Mouse (Mus musculus) lung, embryonic 15.5 days (tissue): Measurements from ENCODE around the gene Hoxd8. TPM values are rescaled to one million over a fixed set of nuclear protein-coding genes. Genes with fewer than 3 reads are reported as not detected.

Experiments
- ATAC-seq: fragments of 200-750 bp; cut with Nextera tagmentation; 2 replicates; pipeline ENCODE4 v1.8.0; 2017; ENCODE audit warnings: moderate number of reproducible peaks, borderline replicate concordance; ENCODE audit not compliant: low FRiP score, low TSS enrichment; ENCODE audit errors: extremely low read depth
- H3K27ac ChIP-seq: fragments of 300-500 bp; sonication (generic); 2 replicates; pipeline ENCODE4 v1.5.1; 2015; ENCODE audit warnings: moderate library complexity, mild to moderate bottlenecking, inconsistent platforms
- H3K27me3 ChIP-seq: fragments of 300-500 bp; sonication (generic); 2 replicates; pipeline ENCODE4 v1.6.1; 2015; ENCODE audit warnings: inconsistent platforms
- H3K36me3 ChIP-seq: fragments of 300-500 bp; sonication (generic); 2 replicates; pipeline ENCODE4 v1.6.1; 2015; ENCODE audit warnings: inconsistent platforms
- H3K4me1 ChIP-seq: fragments of 300-500 bp; sonication (generic); 2 replicates; pipeline ENCODE4 v1.6.1; 2015; ENCODE audit warnings: inconsistent platforms
- H3K4me2 ChIP-seq: fragments of 300-500 bp; sonication (generic); 2 replicates; pipeline ENCODE4 v1.6.1; 2015; ENCODE audit warnings: inconsistent platforms, mild to moderate bottlenecking, moderate library complexity
- H3K4me3 ChIP-seq: fragments of 300-500 bp; sonication (generic); 2 replicates; pipeline ENCODE4 v1.5.1; 2015; ENCODE audit warnings: mild to moderate bottlenecking, inconsistent platforms
- H3K9ac ChIP-seq: fragments of 300-500 bp; sonication (generic); 2 replicates; pipeline ENCODE4 v1.6.1; 2015; ENCODE audit warnings: inconsistent platforms
- H3K9me3 ChIP-seq: fragments of 300-500 bp; sonication (generic); 2 replicates; pipeline ENCODE4 v1.6.1; 2016; ENCODE audit warnings: inconsistent platforms
- WGBS: fragments of 180-500 bp; shearing (Covaris S2); methylation state at CpG from one replicate; pipeline ENCODE4 v1.1.7; 2015; 5-methylcytosine and 5-hydroxymethylcytosine counted together
- polyA plus RNA-seq: library from polyadenylated mRNA; unstranded; fragments of >200 nt; fragmentation: Nextera tagmentation; extraction: Ambion mirVana; gene quantifications from 2 replicates; pipeline ENCODE4 v1.2.1, GENCODE M21; 2015

Gene Hoxd8
- polyA plus RNA-seq, 1 experiment from 2014 or later: 0.39 TPM

- H3K27ac ChIP-seq: no peak overlapping the region
- no peak overlapping the region for H3K4me2 ChIP-seq
- no peaks in the 10 kb centered on the region for H3K36me3 ChIP-seq
- no peak overlapping the region for H3K9ac ChIP-seq
- no peaks in the 10 kb centered on the region for H3K9me3 ChIP-seq
- 3% methylated on average over 21 of the region's 21 CpGs for WGBS
- peaks cover 13% of the 10 kb centered on the region for H3K4me1 ChIP-seq
- no peak overlapping the region for H3K4me3 ChIP-seq
- peaks cover 100% of the 10 kb centered on the region for H3K27me3 ChIP-seq
- ATAC-seq: no peak
Observed at GRCm38 (mm10) chr2:74680561-74681398, 23.6 kb upstream of the Hoxd8 start.

GRCm38 (mm10) chr2:74681594-74682531 is 22.6 kb upstream of the Hoxd8 start:
- Histone ChIP-seq H3K4me1 (peaks cover 13% of the 10 kb centered on the region), H3K4me3 (peak overlapping the region; percentile 20), H3K27ac (no peak overlapping the region), H3K36me3 (no peaks in the 10 kb centered on the region), H3K4me2 (peak overlapping the region; percentile 46), H3K27me3 (peaks cover 99% of the 10 kb centered on the region), H3K9me3 (no peaks in the 10 kb centered on the region), H3K9ac (no peak overlapping the region)
- ATAC-seq: no peak; the same call in 1 of the 2 replicates
- under 1% methylated on average over 78 of the region's 78 CpGs for WGBS

GRCm38 (mm10) chr2:74682796-74683195 is 21.6 kb upstream of the Hoxd8 start:
- Histone ChIP-seq H3K27ac (no peak overlapping the region), H3K4me3 (peak overlapping the region; percentile 20), H3K9me3 (no peaks in the 10 kb centered on the region), H3K4me1 (peaks cover 13% of the 10 kb centered on the region), H3K36me3 (no peaks in the 10 kb centered on the region), H3K4me2 (peak overlapping the region; percentile 46), H3K9ac (no peak overlapping the region), H3K27me3 (peaks cover 99% of the 10 kb centered on the region)
- WGBS: under 1% methylated on average over 45 of the region's 51 CpGs
- no peak for ATAC-seq

GRCm38 (mm10) chr2:74683471-74683951 is 20.9 kb upstream of the Hoxd8 start:
- Histone ChIP-seq H3K4me3 (no peak overlapping the region), H3K27ac (no peak overlapping the region), H3K9ac (no peak overlapping the region), H3K4me2 (no peak overlapping the region), H3K36me3 (no peaks in the 10 kb centered on the region), H3K9me3 (no peaks in the 10 kb centered on the region), H3K27me3 (peaks cover 99% of the 10 kb centered on the region), H3K4me1 (peaks cover 13% of the 10 kb centered on the region)
- no peak for ATAC-seq
- WGBS: 1% methylated on average over 18 of the region's 18 CpGs

GRCm38 (mm10) chr2:74684106-74684505 is 20.3 kb upstream of the Hoxd8 start:
- no peak overlapping the region for H3K27ac ChIP-seq
- no peak overlapping the region for H3K9ac ChIP-seq
- H3K4me1 ChIP-seq: peaks cover 13% of the 10 kb centered on the region
- no peaks in the 10 kb centered on the region for H3K9me3 ChIP-seq
- H3K27me3 ChIP-seq: peaks cover 99% of the 10 kb centered on the region
- H3K36me3 ChIP-seq: no peaks in the 10 kb centered on the region
- no peak overlapping the region for H3K4me2 ChIP-seq
- ATAC-seq: no peak
- 2% methylated on average over 12 of the region's 12 CpGs for WGBS
- H3K4me3 ChIP-seq: no peak overlapping the region

- Histone ChIP-seq H3K9ac (no peak overlapping the region), H3K27me3 (peaks cover 99% of the 10 kb centered on the region), H3K27ac (no peak overlapping the region), H3K4me2 (no peak overlapping the region), H3K4me3 (no peak overlapping the region), H3K36me3 (no peaks in the 10 kb centered on the region), H3K9me3 (no peaks in the 10 kb centered on the region), H3K4me1 (peaks cover 13% of the 10 kb centered on the region)
- 12% methylated on average over 4 of the region's 4 CpGs for WGBS
- ATAC-seq: no peak
Observed at GRCm38 (mm10) chr2:74685059-74685603, 19.3 kb upstream of the Hoxd8 start.

- no peaks in the 10 kb centered on the region for H3K9me3 ChIP-seq
- H3K27me3 ChIP-seq: peaks cover 97% of the 10 kb centered on the region
- no peak overlapping the region for H3K9ac ChIP-seq
- 5% methylated on average over 17 of the region's 17 CpGs for WGBS
- no peak for ATAC-seq
- no peak overlapping the region for H3K4me2 ChIP-seq
- H3K36me3 ChIP-seq: no peaks in the 10 kb centered on the region
- peaks cover 15% of the 10 kb centered on the region for H3K4me1 ChIP-seq
- H3K27ac ChIP-seq: no peak overlapping the region
- no peak overlapping the region for H3K4me3 ChIP-seq
Observed at GRCm38 (mm10) chr2:74686301-74686987, 18.0 kb upstream of the Hoxd8 start.

- WGBS: 1% methylated on average over 27 of the region's 27 CpGs
- Histone ChIP-seq H3K9ac (no peak overlapping the region), H3K4me2 (no peak overlapping the region), H3K4me1 (peaks cover 13% of the 10 kb centered on the region), H3K27ac (no peak overlapping the region), H3K36me3 (no peaks in the 10 kb centered on the region), H3K27me3 (peaks cover 97% of the 10 kb centered on the region), H3K4me3 (no peak overlapping the region), H3K9me3 (no peaks in the 10 kb centered on the region)
- no peak for ATAC-seq
Observed at GRCm38 (mm10) chr2:74686988-74687697, 17.3 kb upstream of the Hoxd8 start.

GRCm38 (mm10) chr2:74687698-74688555 is 16.5 kb upstream of the Hoxd8 start:
- no peak overlapping the region for H3K4me2 ChIP-seq
- ATAC-seq: no peak
- H3K27ac ChIP-seq: no peak overlapping the region
- H3K9me3 ChIP-seq: no peaks in the 10 kb centered on the region
- peaks cover 97% of the 10 kb centered on the region for H3K27me3 ChIP-seq
- H3K9ac ChIP-seq: no peak overlapping the region
- H3K4me1 ChIP-seq: peaks cover 5% of the 10 kb centered on the region
- 3% methylated on average over 31 of the region's 31 CpGs for whole genome bisulfite sequencing
- H3K36me3 ChIP-seq: no peaks in the 10 kb centered on the region
- H3K4me3 ChIP-seq: no peak overlapping the region
